Mouse (Mus musculus): ENCODE measurements around the gene Fam110a.

DNA sequence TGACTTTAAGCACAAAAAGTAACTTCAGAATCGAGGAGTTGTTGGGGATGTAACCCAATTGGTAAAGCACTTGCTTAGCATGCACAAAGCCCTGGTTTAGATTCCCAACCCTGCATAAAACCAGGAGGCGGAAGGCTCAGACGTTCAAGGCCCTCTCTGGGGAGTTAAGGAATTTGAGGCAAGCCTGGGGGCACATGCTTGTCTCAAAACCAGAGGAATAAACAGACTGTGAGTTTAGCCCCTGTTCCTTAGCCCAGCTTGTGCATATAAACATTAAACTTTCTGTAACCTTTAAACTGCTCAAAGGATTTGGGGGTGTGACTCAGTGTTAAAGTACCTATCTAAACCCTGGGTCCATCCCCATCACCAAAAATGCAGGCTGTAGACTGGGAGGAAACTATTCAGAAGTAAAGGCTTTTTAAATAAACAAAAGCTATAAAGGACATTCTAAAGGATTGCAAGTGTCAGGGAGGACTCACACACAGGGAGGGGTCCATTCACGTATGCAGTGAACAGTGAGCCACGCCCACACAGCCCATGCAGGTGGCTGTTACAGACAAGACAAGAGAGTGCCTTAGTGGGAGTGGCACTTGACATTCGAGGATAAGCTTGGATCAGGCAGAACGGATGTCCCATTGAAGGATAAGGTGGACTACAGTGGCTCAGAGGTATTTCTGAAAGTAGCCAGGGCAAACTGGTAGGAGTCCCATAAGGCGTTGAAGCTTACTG lies 17.9 kb upstream of the Fam110a start:
- TF ChIP-seq GATA1 (IDR thresholded peaks at IDR 0.05; ENCODE audit: borderline replicate concordance, low read length) (no peak), FLI1 (IDR thresholded peaks at IDR 0.05; ENCODE audit: low read length) (no peak)

All from megakaryocyte, embryonic 14.5 days (primary cell).